Comparison of ENCODE assay signal across 20 mouse cellular contexts in genomic region chr6:26033392-26033791, GRCm38 (mm10).
DNase-seq lines count a peak whose midpoint lies in the region; ATAC-seq lines count a peak whose summit lies in the region.
"Had no signal": no experiment of that assay in that cellular context is flagged by ENCODE, and none has a peak within 500 bp of the region (broad histone marks: within the 10 kb centered on the region; RNA-seq: fewer than 3 reads in every experiment).

No protein-coding gene starts in this region.

- no peaks in the 10 kb centered on the region for H3K4me1 ChIP-seq in hindbrain, embryonic 16.5 days (ENCODE audit: control insufficient read depth, insufficient read depth, low read depth, low read length)
- H3K4me1 ChIP-seq in intestine, embryonic 15.5 days (replicated peaks) = no peaks in the 10 kb centered on the region
- H3K4me1 ChIP-seq: embryonic facial prominence, embryonic 13.5 days; forebrain, embryonic 10.5 days; heart, embryonic 12.5 days; hindbrain, embryonic 10.5 days had no signal

- no peak for ATAC-seq in hindbrain, embryonic 16.5 days
- no peak for ATAC-seq in intestine, embryonic 15.5 days
- ATAC-seq: forebrain, embryonic 14.5 days; intestine, postnatal 0 days had no signal

- no peak overlapping the region for H3K4me2 ChIP-seq in hindbrain, embryonic 16.5 days (ENCODE audit: low read length)
- no peak overlapping the region for H3K4me2 ChIP-seq in intestine, embryonic 15.5 days (replicated peaks)
- H3K4me2 ChIP-seq: embryonic facial prominence, embryonic 13.5 days; heart, embryonic 12.5 days; hindbrain, embryonic 14.5 days had no signal

- no peaks in the 10 kb centered on the region for H3K27me3 ChIP-seq in hindbrain, embryonic 16.5 days (replicated peaks; ENCODE audit: control insufficient read depth, insufficient read depth, low read length)
- H3K27me3 ChIP-seq in intestine, embryonic 15.5 days (replicated peaks) = no peaks in the 10 kb centered on the region
- H3K27me3 ChIP-seq: CH12.LX; embryonic facial prominence, embryonic 13.5 days; heart, embryonic 12.5 days had no signal

- H3K9me3 ChIP-seq in hindbrain, embryonic 16.5 days (ENCODE audit: control insufficient read depth, low read length) = no peaks in the 10 kb centered on the region
- no peaks in the 10 kb centered on the region for H3K9me3 ChIP-seq in intestine, embryonic 15.5 days
- H3K9me3 ChIP-seq: embryonic facial prominence, embryonic 13.5 days; forebrain, embryonic 10.5 days; heart, embryonic 12.5 days; hindbrain, embryonic 10.5 days had no signal

- H3K27ac ChIP-seq in hindbrain, embryonic 16.5 days (ENCODE audit: low read depth, low read length) = no peak overlapping the region
- H3K27ac ChIP-seq in intestine, embryonic 15.5 days = no peak overlapping the region
- H3K27ac ChIP-seq: embryonic facial prominence, embryonic 13.5 days; forebrain, embryonic 10.5 days; heart, adult 2 months; hindbrain, embryonic 10.5 days; hindbrain, embryonic 14.5 days had no signal

- H3K36me3 ChIP-seq in hindbrain, embryonic 16.5 days (ENCODE audit: control insufficient read depth, insufficient read depth, low read length) = no peaks in the 10 kb centered on the region
- no peaks in the 10 kb centered on the region for H3K36me3 ChIP-seq in intestine, embryonic 15.5 days
- H3K36me3 ChIP-seq: embryonic facial prominence, embryonic 13.5 days; forebrain, embryonic 10.5 days; heart, embryonic 12.5 days; hindbrain, embryonic 10.5 days had no signal

- no peak overlapping the region for H3K9ac ChIP-seq in hindbrain, embryonic 16.5 days (ENCODE audit: low read depth, low read length)
- H3K9ac ChIP-seq in intestine, embryonic 15.5 days = no peak overlapping the region
- H3K9ac ChIP-seq: embryonic facial prominence, embryonic 13.5 days; heart, embryonic 12.5 days; hindbrain, embryonic 14.5 days had no signal

- H3K4me3 ChIP-seq in hindbrain, embryonic 16.5 days (ENCODE audit: low read length) = no peak overlapping the region
- H3K4me3 ChIP-seq in intestine, embryonic 15.5 days (replicated peaks) = no peak overlapping the region
- H3K4me3 ChIP-seq: embryonic facial prominence, embryonic 13.5 days; forebrain, embryonic 10.5 days; heart, adult 2 months; heart, embryonic 12.5 days; hindbrain, embryonic 10.5 days had no signal

- WGBS in hindbrain, embryonic 16.5 days = 81% methylated on average over 2 of the region's 2 CpGs
- 65% methylated on average over 2 of the region's 2 CpGs for WGBS in intestine, embryonic 15.5 days

- DNase-seq in 3T3-L1 (ENCODE audit: low read depth, low spot score) = peak; percentile 66
- peak; percentile 79 for DNase-seq in Muller cell, postnatal 12 days (ENCODE audit: inconsistent ontology term)
- peak; percentile 10 for DNase-seq in fibroblast of lung, adult 2 months (ENCODE audit: low read depth)
- DNase-seq in kidney, postnatal 25 days = no peak
- DNase-seq: adrenal gland, postnatal 10 days; cerebellum, adult 11-12 months; cerebellum, adult 9-10 months; cerebellum, postnatal 25 days; gastrocnemius, postnatal 10 days; heart, adult 2 months had no signal

Comparison
In these comparisons a context has a peak if more than half of its experiments do, and no peak if none do; other contexts are left out.
1. DNase-seq: peak in 3T3-L1 (single experiment), Muller cell, postnatal 12 days (single experiment) and fibroblast of lung, adult 2 months (single experiment); none in kidney, postnatal 25 days (0 of 2).